Mouse (Mus musculus) neural tube, embryonic 15.5 days (tissue): ENCODE data around the gene Adcy5. TPM values are rescaled to one million over a fixed set of nuclear protein-coding genes. Genes with fewer than 3 reads are reported as not detected.

Experiments used
- ATAC-seq: fragments of 200-750 bp; cut with Nextera tagmentation; 2 replicates; pipeline ENCODE4 v1.8.0; 2017; ENCODE audit warnings: mild to moderate bottlenecking, moderate TSS enrichment, moderate library complexity; ENCODE audit not compliant: low FRiP score
- H3K27ac ChIP-seq: fragments of 300-500 bp; sonication (generic); replicated peaks from 2 replicates; pipeline ENCODE4 v1.5.1; 2015; ENCODE audit warnings: mild to moderate bottlenecking, inconsistent platforms
- H3K27me3 ChIP-seq: fragments of 300-500 bp; sonication (generic); replicated peaks from 2 replicates; pipeline ENCODE4 v1.6.1; 2015; ENCODE audit warnings: inconsistent platforms
- H3K36me3 ChIP-seq: fragments of 300-500 bp; sonication (generic); 2 replicates; pipeline ENCODE4 v1.6.1; 2015; ENCODE audit warnings: inconsistent platforms
- H3K4me1 ChIP-seq: fragments of 300-500 bp; sonication (generic); 2 replicates; pipeline ENCODE4 v1.6.1; 2015; ENCODE audit warnings: inconsistent platforms
- H3K4me2 ChIP-seq: fragments of 300-500 bp; sonication (generic); 2 replicates; pipeline ENCODE4 v1.6.1; 2015; ENCODE audit warnings: inconsistent platforms, mild to moderate bottlenecking, moderate library complexity
- H3K4me3 ChIP-seq: fragments of 300-500 bp; sonication (generic); replicated peaks from 2 replicates; pipeline ENCODE4 v1.5.1; 2015; ENCODE audit warnings: mild to moderate bottlenecking, inconsistent platforms
- H3K9ac ChIP-seq: fragments of 300-500 bp; sonication (generic); replicated peaks from 2 replicates; pipeline ENCODE4 v1.6.1; 2015; ENCODE audit warnings: mild to moderate bottlenecking, inconsistent platforms
- H3K9me3 ChIP-seq: fragments of 300-500 bp; sonication (generic); replicated peaks from 2 replicates; pipeline ENCODE4 v1.6.1; 2016; ENCODE audit warnings: inconsistent platforms
- WGBS: fragments of 180-500 bp; shearing (Covaris S2); methylation state at CpG from one replicate; pipeline ENCODE4 v1.1.7; 2015; ENCODE audit warnings: mixed read lengths; 5-methylcytosine and 5-hydroxymethylcytosine counted together
- polyA plus RNA-seq: library from polyadenylated mRNA; unstranded; fragments of >200 nt; fragmentation: Nextera tagmentation; extraction: Ambion mirVana; gene quantifications from 2 replicates; pipeline ENCODE4 v1.2.1, GENCODE M21; 2015

Gene Adcy5
- polyA plus RNA-seq, 1 experiment from 2014 or later, result 6.1 TPM

GRCm38 (mm10) chr16:35237091-35237490 lies 82.4 kb downstream of the Adcy5 start:
- ATAC-seq, result no peak
- Histone ChIP-seq H3K36me3 (no peaks in the 10 kb centered on the region), H3K4me3 (no peak overlapping the region), H3K9me3 (no peaks in the 10 kb centered on the region), H3K9ac (no peak overlapping the region), H3K4me2 (no peak overlapping the region), H3K27ac (no peak overlapping the region), H3K27me3 (no peaks in the 10 kb centered on the region), H3K4me1 (peaks cover 20% of the 10 kb centered on the region)
- 81% methylated on average over 7 of the region's 7 CpGs for WGBS

DNA sequence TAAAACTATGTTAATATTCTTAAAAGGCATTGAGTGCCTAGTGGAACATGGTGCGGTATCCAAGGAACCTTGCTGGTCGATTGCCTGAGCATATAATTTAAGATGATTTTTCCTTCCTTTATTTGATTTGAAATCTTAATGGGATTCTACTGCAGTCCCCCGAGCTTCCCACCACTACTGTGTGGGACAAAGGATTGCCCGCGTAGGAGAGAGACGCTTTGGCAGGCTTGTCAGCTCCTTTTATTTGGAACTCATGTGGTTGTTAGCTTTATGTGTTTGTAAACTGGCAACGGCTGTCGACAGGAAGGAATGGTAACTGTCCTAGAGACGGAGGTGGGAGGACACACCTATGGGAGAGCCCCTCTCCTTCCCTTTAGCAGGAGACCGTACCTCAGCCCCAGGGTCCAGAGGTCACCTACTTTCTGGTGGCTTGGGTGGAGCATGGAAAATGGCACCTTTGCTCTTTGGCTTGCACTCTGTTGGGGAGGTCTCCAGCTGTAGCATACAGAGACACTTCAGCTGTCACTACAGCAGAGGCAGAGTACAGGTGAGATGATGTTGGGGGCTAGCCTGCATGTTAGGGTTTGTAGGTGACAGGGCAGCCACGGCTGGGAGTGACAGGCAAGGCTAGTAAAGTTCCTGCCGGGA lies 84.8 kb downstream of the Adcy5 start:
- 44% methylated on average over 12 of the region's 12 CpGs for WGBS
- Histone ChIP-seq H3K27me3 (no peaks in the 10 kb centered on the region), H3K9ac (no peak overlapping the region), H3K27ac (no peak overlapping the region), H3K4me3 (no peak overlapping the region), H3K4me2 (no peak overlapping the region), H3K9me3 (no peaks in the 10 kb centered on the region), H3K36me3 (no peaks in the 10 kb centered on the region), H3K4me1 (peaks cover 14% of the 10 kb centered on the region)
- ATAC-seq, result no peak

- H3K4me1 ChIP-seq, result peaks cover 14% of the 10 kb centered on the region
- H3K9ac ChIP-seq, result no peak overlapping the region
- no peaks in the 10 kb centered on the region for H3K36me3 ChIP-seq
- 78% methylated on average over 4 of the region's 4 CpGs for WGBS
- H3K27me3 ChIP-seq, result no peaks in the 10 kb centered on the region
- H3K4me2 ChIP-seq, result no peak overlapping the region
- H3K9me3 ChIP-seq, result no peaks in the 10 kb centered on the region
- H3K4me3 ChIP-seq, result no peak overlapping the region
- no peak for ATAC-seq
- no peak overlapping the region for H3K27ac ChIP-seq
Observed at GRCm38 (mm10) chr16:35239966-35240730, 85.5 kb downstream of the Adcy5 start.

- ATAC-seq, result 0 out of 2 replicates have a peak, but pooled peaks have one; percentile 40
- peaks cover 4% of the 10 kb centered on the region; the same call in 1 of the 2 replicates for H3K36me3 ChIP-seq
- peaks cover 6% of the 10 kb centered on the region for H3K4me1 ChIP-seq
- 40% methylated on average over 3 of the region's 3 CpGs for WGBS
- H3K4me2 ChIP-seq, result no peak overlapping the region
- no peak overlapping the region for H3K4me3 ChIP-seq
- no peak overlapping the region for H3K9ac ChIP-seq
- no peak overlapping the region for H3K27ac ChIP-seq
- no peaks in the 10 kb centered on the region for H3K27me3 ChIP-seq
- H3K9me3 ChIP-seq, result no peaks in the 10 kb centered on the region
Observed at GRCm38 (mm10) chr16:35247364-35247763, 92.7 kb downstream of the Adcy5 start.

GRCm38 (mm10) chr16:35248825-35249224 lies 94.1 kb downstream of the Adcy5 start:
- H3K4me2 ChIP-seq, result no peak overlapping the region
- no peak overlapping the region for H3K27ac ChIP-seq
- WGBS, result 40% methylated on average over 9 of the region's 9 CpGs
- no peak for ATAC-seq
- no peaks in the 10 kb centered on the region for H3K9me3 ChIP-seq
- H3K9ac ChIP-seq, result no peak overlapping the region
- H3K36me3 ChIP-seq, result peaks cover 7% of the 10 kb centered on the region; the same call in 1 of the 2 replicates
- H3K27me3 ChIP-seq, result no peaks in the 10 kb centered on the region
- no peak overlapping the region for H3K4me3 ChIP-seq
- peaks cover 16% of the 10 kb centered on the region for H3K4me1 ChIP-seq

GRCm38 (mm10) chr16:35249763-35250162 lies 95.1 kb downstream of the Adcy5 start:
- Histone ChIP-seq H3K4me3 (no peak overlapping the region), H3K9ac (no peak overlapping the region), H3K27me3 (no peaks in the 10 kb centered on the region), H3K4me2 (no peak overlapping the region), H3K27ac (no peak overlapping the region), H3K36me3 (peaks cover 7% of the 10 kb centered on the region; the same call in 1 of the 2 replicates), H3K9me3 (no peaks in the 10 kb centered on the region), H3K4me1 (peaks cover 17% of the 10 kb centered on the region)
- WGBS, result 91% methylated on average over 6 of the region's 6 CpGs
- no peak for ATAC-seq

DNA sequence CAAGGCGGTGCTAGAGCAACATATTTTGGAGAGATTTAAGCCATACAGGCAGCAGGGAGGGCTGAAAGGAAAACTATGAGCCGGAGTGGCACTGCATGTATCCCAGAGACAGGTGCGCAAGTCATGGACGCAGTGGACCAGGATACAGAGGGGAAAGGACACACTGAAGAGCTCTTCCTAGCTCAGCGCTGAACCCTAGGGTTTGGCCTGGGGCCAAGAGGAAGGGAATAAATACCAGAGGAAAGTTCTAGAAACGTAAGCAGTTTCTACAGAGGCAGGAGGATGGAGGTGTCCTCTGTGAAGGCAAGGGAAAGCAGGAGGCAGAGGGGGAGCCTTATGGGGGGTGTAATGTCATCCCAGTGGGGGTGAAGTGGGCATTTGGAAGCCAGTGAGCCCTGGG lies 97.0 kb downstream of the Adcy5 start:
- Histone ChIP-seq H3K27me3 (no peaks in the 10 kb centered on the region), H3K4me3 (no peak overlapping the region), H3K36me3 (peaks cover 7% of the 10 kb centered on the region; the same call in 1 of the 2 replicates), H3K4me1 (peaks cover 24% of the 10 kb centered on the region), H3K9ac (no peak overlapping the region), H3K9me3 (no peaks in the 10 kb centered on the region), H3K4me2 (no peak overlapping the region), H3K27ac (no peak overlapping the region)
- 84% methylated on average over 6 of the region's 6 CpGs for WGBS
- ATAC-seq, result no peak

DNA sequence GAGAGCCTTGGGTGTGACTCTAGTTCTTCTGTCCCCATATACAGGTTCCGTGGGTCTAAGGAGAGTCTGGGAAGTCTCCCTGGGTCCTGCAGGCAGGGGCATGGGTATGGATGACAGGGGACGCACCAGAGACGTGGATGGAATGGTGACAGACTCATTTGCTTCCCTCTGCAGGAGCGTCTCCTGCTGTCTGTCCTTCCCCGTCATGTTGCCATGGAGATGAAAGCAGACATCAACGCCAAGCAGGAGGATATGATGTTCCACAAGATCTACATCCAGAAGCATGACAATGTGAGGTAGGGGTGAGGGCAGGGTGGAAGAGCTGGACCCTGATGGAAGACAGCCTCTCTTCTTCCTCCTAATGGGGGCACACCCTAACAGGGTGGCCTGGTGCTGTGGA lies 98.3 kb downstream of the Adcy5 start:
- H3K36me3 ChIP-seq, result peaks cover 7% of the 10 kb centered on the region; the same call in 1 of the 2 replicates
- no peak overlapping the region for H3K9ac ChIP-seq
- H3K4me3 ChIP-seq, result no peak overlapping the region
- H3K4me2 ChIP-seq, result no peak overlapping the region
- no peaks in the 10 kb centered on the region for H3K27me3 ChIP-seq
- H3K9me3 ChIP-seq, result no peaks in the 10 kb centered on the region
- peaks cover 24% of the 10 kb centered on the region for H3K4me1 ChIP-seq
- H3K27ac ChIP-seq, result no peak overlapping the region
- no peak for ATAC-seq
- WGBS, result 36% methylated on average over 6 of the region's 6 CpGs

DNA sequence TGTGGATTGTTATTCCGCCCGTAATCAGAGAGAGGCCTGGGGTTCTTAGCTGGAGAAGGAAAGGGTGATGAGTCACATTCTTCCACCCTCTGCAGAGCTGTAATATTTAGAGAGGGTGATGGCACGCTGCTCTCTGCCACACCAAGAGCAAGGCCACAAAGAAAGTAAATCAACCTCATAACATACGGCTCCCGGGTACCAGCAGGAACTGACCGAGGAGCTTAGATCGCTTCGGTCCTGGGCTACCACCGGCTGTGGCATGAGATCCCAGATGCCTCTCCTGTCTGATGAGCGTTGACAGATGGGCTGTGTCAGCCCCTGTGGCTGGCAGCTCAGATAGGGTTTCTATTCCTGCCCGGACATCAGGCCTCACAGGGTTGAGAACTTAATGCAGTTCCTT lies 101.3 kb downstream of the Adcy5 start:
- WGBS, result 70% methylated on average over 11 of the region's 11 CpGs
- no peaks in the 10 kb centered on the region for H3K9me3 ChIP-seq
- no peak overlapping the region for H3K4me2 ChIP-seq
- 0 out of 2 replicates have a peak overlapping the region, but pooled peaks have one; percentile 45 for H3K27ac ChIP-seq
- H3K36me3 ChIP-seq, result 0 out of 2 replicates have a peak, but pooled peaks cover 3% of the 10 kb centered on the region
- ATAC-seq, result 0 out of 2 replicates have a peak, but pooled peaks have one; percentile 25
- no peaks in the 10 kb centered on the region for H3K27me3 ChIP-seq
- no peak overlapping the region for H3K9ac ChIP-seq
- H3K4me3 ChIP-seq, result no peak overlapping the region
- H3K4me1 ChIP-seq, result peaks cover 17% of the 10 kb centered on the region

DNA sequence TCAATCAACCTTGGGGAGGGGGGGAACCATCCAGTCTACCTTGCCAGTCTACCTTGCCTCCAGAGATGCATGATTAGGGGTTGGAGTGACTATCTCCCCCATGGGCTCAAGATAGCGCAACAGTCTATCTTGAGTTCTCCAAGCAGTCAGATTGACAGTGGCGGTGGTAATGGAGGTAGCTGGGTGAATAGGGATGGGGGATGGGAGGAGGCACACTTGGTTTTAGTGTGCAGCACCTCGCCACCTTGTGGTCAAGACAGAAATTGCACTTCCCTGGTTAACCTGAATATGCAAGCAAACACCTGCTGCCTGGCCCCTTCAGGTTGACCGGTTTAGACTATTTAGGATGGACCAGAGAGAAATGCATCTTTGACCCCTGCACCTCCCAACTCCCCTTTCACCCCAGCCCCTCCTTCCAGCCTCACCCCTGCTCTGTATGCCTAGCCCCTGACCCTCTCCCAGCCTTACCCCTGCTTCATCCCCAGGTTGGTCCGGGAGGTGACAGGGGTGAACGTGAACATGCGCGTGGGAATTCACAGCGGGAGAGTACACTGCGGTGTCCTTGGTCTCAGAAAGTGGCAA lies 115.8 kb downstream of the Adcy5 start:
- peak; percentile 62; the same call in 1 of the 2 replicates for ATAC-seq
- H3K9ac ChIP-seq, result no peak overlapping the region
- no peaks in the 10 kb centered on the region for H3K27me3 ChIP-seq
- H3K4me1 ChIP-seq, result peaks cover 4% of the 10 kb centered on the region; the same call in 1 of the 2 replicates
- H3K4me3 ChIP-seq, result no peak overlapping the region
- 49% methylated on average over 10 of the region's 10 CpGs for WGBS
- H3K4me2 ChIP-seq, result no peak overlapping the region
- H3K9me3 ChIP-seq, result no peaks in the 10 kb centered on the region
- H3K36me3 ChIP-seq, result peaks cover 5% of the 10 kb centered on the region; the same call in 1 of the 2 replicates
- H3K27ac ChIP-seq, result no peak overlapping the region

DNA sequence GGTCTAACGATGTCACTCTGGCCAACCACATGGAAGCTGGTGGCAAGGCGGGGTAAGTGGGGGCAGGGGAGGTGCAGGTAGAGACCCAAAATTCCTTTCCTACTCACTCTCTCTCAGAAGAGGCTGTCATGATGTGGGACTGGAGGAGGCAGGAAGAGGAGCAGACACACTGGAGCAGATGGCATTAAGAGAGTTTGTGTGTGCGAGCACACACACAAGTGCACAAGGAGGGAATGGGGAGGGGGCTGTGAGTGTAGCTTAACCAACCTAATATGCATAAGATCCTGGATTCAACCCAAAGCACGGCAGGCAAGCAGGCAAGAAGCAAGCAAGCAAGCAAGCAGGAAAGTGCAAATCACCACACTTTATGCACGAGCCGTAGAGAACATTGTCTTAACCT lies 116.3 kb downstream of the Adcy5 start:
- H3K27ac ChIP-seq, result no peak overlapping the region
- peaks cover 5% of the 10 kb centered on the region; the same call in 1 of the 2 replicates for H3K36me3 ChIP-seq
- no peak overlapping the region for H3K4me2 ChIP-seq
- H3K9ac ChIP-seq, result no peak overlapping the region
- ATAC-seq, result no peak
- WGBS, result 72% methylated on average over 6 of the region's 6 CpGs
- H3K4me1 ChIP-seq, result peaks cover 6% of the 10 kb centered on the region
- H3K9me3 ChIP-seq, result no peaks in the 10 kb centered on the region
- H3K4me3 ChIP-seq, result no peak overlapping the region
- no peaks in the 10 kb centered on the region for H3K27me3 ChIP-seq
